Mouse (Mus musculus) myocyte (in vitro differentiated cells): ENCODE data around the gene Fbrs.
"Not testable (repeated sequence)": the region's sequence is repeated elsewhere in the genome, so short reads cannot be mapped to it uniquely, and the experiment has no call there.

Source experiments
- E2F4 ChIP-seq: IDR thresholded peaks from one replicate; pipeline ENCODE4 v1.6.1; 2011; ENCODE audit warnings: mild to moderate bottlenecking, control low read depth, moderate library complexity; ENCODE audit not compliant: insufficient read depth
- MAX ChIP-seq: IDR thresholded peaks from one replicate; pipeline ENCODE4 v1.6.1; 2011; ENCODE audit warnings: low read depth, mild to moderate bottlenecking, control low read depth
- POLR2A ChIP-seq: IDR thresholded peaks from one replicate; pipeline ENCODE4 v1.6.1; 2011; ENCODE audit warnings: low read depth, mild to moderate bottlenecking, control low read depth, moderate library complexity; ENCODE audit not compliant: insufficient read length

- TF ChIP-seq POLR2A, E2F4, MAX: not testable (repeated sequence)
These were observed 13.3 kb upstream of the Fbrs start for GRCm38 (mm10) chr7:127465670-127466069.
